Mouse (Mus musculus) kidney, adult 10 weeks (tissue): ENCODE data around the gene Cenpo. TPM values are rescaled to one million over a fixed set of nuclear protein-coding genes. Genes with fewer than 3 reads are reported as not detected.

Source experiments
- polyA plus RNA-seq: library from polyadenylated mRNA; stranded (reverse); fragments of 350-450 nt; fragmentation: Illumina TruSeq; extraction: RNeasy Lipid Tissue Mini Kit (QIAGEN cat#74804); gene quantifications from one replicate; pipeline ENCODE4 v1.2.3, GENCODE M21; 2014; ENCODE audit warnings: low read depth, low replicate concordance

Cenpo gene
- 3.2 TPM for polyA plus RNA-seq

GRCm38 (mm10) chr12:4233572-4234508 lies at the start of gene Cenpo, which contains the start of gene Ptrhd1:
Cenpo (minus strand) TSS chr12:4234294.
Ptrhd1 (plus strand) TSS chr12:4234027.

Other genes starting within 250 kb of the Cenpo start
- gene Efr3b, start 195.4 kb downstream of the Cenpo start, polyA plus RNA-seq = 0.81 TPM
- gene Dnajc27, start 151.7 kb downstream of the Cenpo start, polyA plus RNA-seq = 2.5 TPM
- 0.28 TPM for gene Adcy3, start 101.2 kb downstream of the Cenpo start, polyA plus RNA-seq
- gene Ptrhd1, start 267 bp downstream of the Cenpo start, polyA plus RNA-seq = 4.2 TPM
- gene Ncoa1, start 242.9 kb upstream of the Cenpo start, polyA plus RNA-seq = 23.8 TPM